Mouse (Mus musculus) embryonic stem cell, embryonic (primary cell): Measurements from ENCODE around the gene Gm5849.
"Not testable (repeated sequence)": the region's sequence is repeated elsewhere in the genome, so short reads cannot be mapped to it uniquely, and the experiment has no call there.

ENCODE experiments used
- CTCF ChIA-PET, 4 experiments: fragments of 300-600 bp in 2 of 4; fragments of 350-600 bp in 2 of 4; sonication (Branson Sonifier 250); formaldehyde crosslinking; loops; one replicate each; lab custom pipeline; 2022; ENCODE audit warnings: inconsistent platforms in 2 of 4; lab: Charles Lee
- POLR2A ChIA-PET, 4 experiments: fragments of 300-600 bp in 2 of 4; fragments of 350-600 bp in 2 of 4; sonication (Branson Sonifier 250); formaldehyde crosslinking; loops; one replicate each; lab custom pipeline; 2022; ENCODE audit warnings: antibody characterized with exemption in 4 of 4, inconsistent platforms in 1 of 4; lab: Charles Lee

Gm5849 gene

DNA sequence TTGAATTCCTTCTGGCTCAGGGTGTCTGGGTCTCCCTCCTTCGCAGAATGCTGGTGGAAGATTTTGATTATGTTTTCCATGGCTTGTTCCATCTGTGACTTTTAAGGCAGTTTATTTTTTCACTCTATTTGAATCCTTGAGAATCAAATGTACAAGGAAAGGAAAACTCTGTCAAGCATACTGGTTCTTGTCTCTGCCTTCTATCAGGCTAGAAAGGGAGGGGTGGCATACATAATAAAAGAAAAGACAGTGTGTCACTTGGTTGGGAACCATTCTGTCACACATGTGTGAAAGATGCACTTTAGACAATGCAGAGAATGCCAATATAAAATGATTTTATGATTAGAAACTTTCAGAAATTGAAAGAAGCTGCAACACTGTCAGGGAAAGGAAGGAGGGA lies at the start of gene Gm5849:
Gene Gm5849, minus strand, starts transcription at position 101 of the 400 bp plus-strand sequence.
- CTCF ChIA-PET, POLR2A ChIA-PET: not testable (repeated sequence)

DNA sequence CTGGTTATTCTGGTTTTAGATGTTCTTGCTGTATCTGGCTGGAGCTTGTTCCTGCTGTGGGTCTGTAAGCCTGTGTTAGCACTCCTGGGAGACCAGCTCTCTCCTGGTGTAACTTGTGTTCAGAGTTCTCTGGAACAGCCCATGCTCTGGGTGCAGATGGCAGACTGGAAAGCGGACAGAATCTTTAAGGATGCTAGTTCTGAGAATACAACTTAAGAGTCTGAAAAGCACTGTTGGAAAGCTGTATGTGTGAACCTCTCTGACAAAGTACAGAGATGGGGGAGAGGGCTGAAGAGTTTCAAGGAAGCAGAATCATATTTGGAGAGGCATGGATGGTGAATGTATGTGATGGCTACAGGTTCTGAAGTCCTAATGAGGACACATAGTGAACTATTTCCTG lies 28.0 kb downstream of the Gm5849 start:
- ChIA-PET POLR2A (no interaction called here), CTCF (no interaction called here)

DNA sequence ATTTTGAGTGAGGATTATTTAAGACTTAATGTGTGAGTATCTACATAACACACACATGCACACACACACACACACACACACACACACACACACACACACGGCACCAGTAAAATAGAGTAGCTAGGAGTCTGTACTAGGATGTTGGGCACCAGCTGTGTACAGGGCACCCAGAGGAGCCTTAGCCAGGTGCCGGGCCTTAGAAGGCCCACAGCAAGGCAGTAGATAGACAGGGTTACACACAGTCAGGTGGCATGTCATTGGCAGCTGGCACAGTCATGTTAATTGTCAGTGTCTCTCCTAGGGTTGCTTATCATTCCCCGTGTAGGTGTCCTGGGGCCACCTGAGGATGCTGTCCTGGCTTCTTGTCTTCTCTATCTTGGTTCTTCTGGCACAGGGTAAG lies 51.1 kb downstream of the Gm5849 start, which contains the start of gene Pglyrp4:
Gene Pglyrp4, plus strand, starts transcription at position 301 of the 400 bp plus-strand sequence.
- CTCF ChIA-PET, result no interaction called here
- POLR2A ChIA-PET, result no interaction called here
